Mouse (Mus musculus) erythroblast, embryonic 14.5 days (primary cell): ENCODE results near the gene Itgb7.

Experiments used
- GATA1 ChIP-seq: IDR thresholded peaks from 2 replicates; pipeline ENCODE4 v1.6.1; 2012; ENCODE audit warnings: low read length, inconsistent platforms, mixed read lengths
- TAL1 ChIP-seq: IDR thresholded peaks from 3 replicates; pipeline ENCODE4 v1.6.1; 2012; ENCODE audit warnings: low read length, inconsistent platforms, mixed read lengths

- TF ChIP-seq TAL1 (no peak), GATA1 (no peak)
These were observed 20.9 kb downstream of the Itgb7 start for GRCm38 (mm10) chr15:102210816-102211215.
